Mouse (Mus musculus): ENCODE results near the gene Zfp800.

- no peak for TF ChIP-seq POLR2A (IDR thresholded peaks at IDR 0.05; ENCODE audit: low read depth, low read length)
- no peak for TF ChIP-seq CTCF (IDR thresholded peaks at IDR 0.05; ENCODE audit: borderline replicate concordance, insufficient read depth, low read length)
Measured at GRCm38 (mm10) chr6:28381983-28382382, 15.8 kb downstream of the Zfp800 start.

Measured in embryonic fibroblast, embryonic 13.5 days (primary cell).